Mouse (Mus musculus) neural tube, embryonic 15.5 days (tissue): ENCODE measurements around the gene Phkb. TPM values are rescaled to one million over a fixed set of nuclear protein-coding genes. Genes with fewer than 3 reads are reported as not detected.

Experiments used
- ATAC-seq: fragments of 200-750 bp; cut with Nextera tagmentation; 2 replicates; pipeline ENCODE4 v1.8.0; 2017; ENCODE audit warnings: mild to moderate bottlenecking, moderate TSS enrichment, moderate library complexity; ENCODE audit not compliant: low FRiP score
- H3K27ac ChIP-seq: fragments of 300-500 bp; sonication (generic); replicated peaks from 2 replicates; pipeline ENCODE4 v1.5.1; 2015; ENCODE audit warnings: mild to moderate bottlenecking, inconsistent platforms
- H3K27me3 ChIP-seq: fragments of 300-500 bp; sonication (generic); replicated peaks from 2 replicates; pipeline ENCODE4 v1.6.1; 2015; ENCODE audit warnings: inconsistent platforms
- H3K36me3 ChIP-seq: fragments of 300-500 bp; sonication (generic); 2 replicates; pipeline ENCODE4 v1.6.1; 2015; ENCODE audit warnings: inconsistent platforms
- H3K4me1 ChIP-seq: fragments of 300-500 bp; sonication (generic); 2 replicates; pipeline ENCODE4 v1.6.1; 2015; ENCODE audit warnings: inconsistent platforms
- H3K4me2 ChIP-seq: fragments of 300-500 bp; sonication (generic); 2 replicates; pipeline ENCODE4 v1.6.1; 2015; ENCODE audit warnings: inconsistent platforms, mild to moderate bottlenecking, moderate library complexity
- H3K4me3 ChIP-seq: fragments of 300-500 bp; sonication (generic); replicated peaks from 2 replicates; pipeline ENCODE4 v1.5.1; 2015; ENCODE audit warnings: mild to moderate bottlenecking, inconsistent platforms
- H3K9ac ChIP-seq: fragments of 300-500 bp; sonication (generic); replicated peaks from 2 replicates; pipeline ENCODE4 v1.6.1; 2015; ENCODE audit warnings: mild to moderate bottlenecking, inconsistent platforms
- H3K9me3 ChIP-seq: fragments of 300-500 bp; sonication (generic); replicated peaks from 2 replicates; pipeline ENCODE4 v1.6.1; 2016; ENCODE audit warnings: inconsistent platforms
- WGBS: fragments of 180-500 bp; shearing (Covaris S2); methylation state at CpG from one replicate; pipeline ENCODE4 v1.1.7; 2015; ENCODE audit warnings: mixed read lengths; 5-methylcytosine and 5-hydroxymethylcytosine counted together
- polyA plus RNA-seq: library from polyadenylated mRNA; unstranded; fragments of >200 nt; fragmentation: Nextera tagmentation; extraction: Ambion mirVana; gene quantifications from 2 replicates; pipeline ENCODE4 v1.2.1, GENCODE M21; 2015

Phkb gene
- polyA plus RNA-seq, 1 experiment from 2014 or later, result 40.3 TPM

- no peak overlapping the region for H3K27ac ChIP-seq
- H3K36me3 ChIP-seq, result no peaks in the 10 kb centered on the region
- ATAC-seq, result no peak
- 93% methylated on average over 4 of the region's 4 CpGs for WGBS
- H3K4me3 ChIP-seq, result no peak overlapping the region
- no peaks in the 10 kb centered on the region for H3K4me1 ChIP-seq
- H3K9me3 ChIP-seq, result no peaks in the 10 kb centered on the region
- no peak overlapping the region for H3K4me2 ChIP-seq
- H3K9ac ChIP-seq, result no peak overlapping the region
- H3K27me3 ChIP-seq, result no peaks in the 10 kb centered on the region
Observed at GRCm38 (mm10) chr8:85959880-85960279, 119.1 kb downstream of the Phkb start.

GRCm38 (mm10) chr8:85977588-85978077 is 136.9 kb downstream of the Phkb start:
- no peak for ATAC-seq
- no peak overlapping the region for H3K4me2 ChIP-seq
- 95% methylated on average over 4 of the region's 4 CpGs for whole genome bisulfite sequencing

GRCm38 (mm10) chr8:85992911-85993310 is 152.2 kb downstream of the Phkb start:
- H3K9ac ChIP-seq, result no peak overlapping the region
- no peaks in the 10 kb centered on the region for H3K27me3 ChIP-seq
- WGBS, result 91% methylated on average over 1 of the region's 1 CpGs
- no peaks in the 10 kb centered on the region for H3K9me3 ChIP-seq
- no peaks in the 10 kb centered on the region for H3K4me1 ChIP-seq
- H3K4me2 ChIP-seq, result no peak overlapping the region
- no peak overlapping the region for H3K4me3 ChIP-seq
- no peaks in the 10 kb centered on the region for H3K36me3 ChIP-seq
- no peak for ATAC-seq
- no peak overlapping the region for H3K27ac ChIP-seq

More at GRCm38 (mm10) chr8:85977588-85978077, 136.9 kb downstream of the Phkb start:
- Histone ChIP-seq H3K27ac (no peak overlapping the region), H3K4me1 (no peaks in the 10 kb centered on the region), H3K9me3 (no peaks in the 10 kb centered on the region), H3K27me3 (no peaks in the 10 kb centered on the region), H3K9ac (no peak overlapping the region), H3K36me3 (peaks cover 8% of the 10 kb centered on the region), H3K4me3 (no peak overlapping the region)

GRCm38 (mm10) chr8:85993661-85994060 is 152.9 kb downstream of the Phkb start:
- Histone ChIP-seq H3K4me3 (no peak overlapping the region), H3K27ac (no peak overlapping the region), H3K9me3 (no peaks in the 10 kb centered on the region), H3K27me3 (no peaks in the 10 kb centered on the region), H3K4me1 (no peaks in the 10 kb centered on the region), H3K4me2 (no peak overlapping the region), H3K9ac (no peak overlapping the region), H3K36me3 (no peaks in the 10 kb centered on the region)
- WGBS, result 100% methylated on average over 1 of the region's 1 CpGs
- ATAC-seq, result no peak

- H3K9me3 ChIP-seq, result no peaks in the 10 kb centered on the region
- no peak overlapping the region for H3K9ac ChIP-seq
- no peak overlapping the region for H3K4me2 ChIP-seq
- no peaks in the 10 kb centered on the region for H3K36me3 ChIP-seq
- WGBS, result 68% methylated on average over 1 of the region's 1 CpGs
- H3K27me3 ChIP-seq, result no peaks in the 10 kb centered on the region
- H3K4me3 ChIP-seq, result no peak overlapping the region
- no peak overlapping the region for H3K27ac ChIP-seq
- H3K4me1 ChIP-seq, result no peaks in the 10 kb centered on the region
- ATAC-seq, result no peak
Observed at GRCm38 (mm10) chr8:85995971-85996370, 155.2 kb downstream of the Phkb start.

GRCm38 (mm10) chr8:86006485-86006884 is 165.7 kb downstream of the Phkb start:
- ATAC-seq, result no peak
- H3K4me2 ChIP-seq, result no peak overlapping the region

GRCm38 (mm10) chr8:86016806-86017205 is 176.0 kb downstream of the Phkb start:
- H3K9ac ChIP-seq, result no peak overlapping the region
- no peaks in the 10 kb centered on the region for H3K27me3 ChIP-seq
- H3K9me3 ChIP-seq, result no peaks in the 10 kb centered on the region
- H3K4me2 ChIP-seq, result no peak overlapping the region
- no peaks in the 10 kb centered on the region for H3K4me1 ChIP-seq
- ATAC-seq, result no peak
- H3K27ac ChIP-seq, result no peak overlapping the region
- H3K4me3 ChIP-seq, result no peak overlapping the region
- H3K36me3 ChIP-seq, result 0 out of 2 replicates have a peak, but pooled peaks cover 2% of the 10 kb centered on the region
- 60% methylated on average over 2 of the region's 2 CpGs for WGBS

More at GRCm38 (mm10) chr8:86006485-86006884, 165.7 kb downstream of the Phkb start:
- Histone ChIP-seq H3K36me3 (no peaks in the 10 kb centered on the region), H3K9ac (no peak overlapping the region), H3K27me3 (no peaks in the 10 kb centered on the region), H3K4me1 (no peaks in the 10 kb centered on the region), H3K27ac (no peak overlapping the region), H3K9me3 (no peaks in the 10 kb centered on the region), H3K4me3 (no peak overlapping the region)

GRCm38 (mm10) chr8:86028646-86029312 is 188.0 kb downstream of the Phkb start:
- no peaks in the 10 kb centered on the region for H3K36me3 ChIP-seq
- ATAC-seq, result no peak
- H3K27me3 ChIP-seq, result no peaks in the 10 kb centered on the region
- H3K4me1 ChIP-seq, result no peaks in the 10 kb centered on the region
- no peaks in the 10 kb centered on the region for H3K9me3 ChIP-seq
- no peak overlapping the region for H3K27ac ChIP-seq
- WGBS, result 82% methylated on average over 6 of the region's 6 CpGs
- H3K4me2 ChIP-seq, result no peak overlapping the region
- no peak overlapping the region for H3K9ac ChIP-seq
- H3K4me3 ChIP-seq, result no peak overlapping the region

GRCm38 (mm10) chr8:86029451-86029850 is 188.7 kb downstream of the Phkb start:
- WGBS, result 93% methylated on average over 7 of the region's 7 CpGs
- Histone ChIP-seq H3K4me1 (no peaks in the 10 kb centered on the region), H3K4me3 (no peak overlapping the region), H3K27me3 (no peaks in the 10 kb centered on the region), H3K9me3 (no peaks in the 10 kb centered on the region), H3K9ac (no peak overlapping the region), H3K36me3 (no peaks in the 10 kb centered on the region), H3K4me2 (no peak overlapping the region), H3K27ac (no peak overlapping the region)
- no peak for ATAC-seq

GRCm38 (mm10) chr8:86034662-86035365 is 194.1 kb downstream of the Phkb start:
- H3K36me3 ChIP-seq, result no peaks in the 10 kb centered on the region
- no peaks in the 10 kb centered on the region for H3K27me3 ChIP-seq
- H3K4me2 ChIP-seq, result no peak overlapping the region
- no peaks in the 10 kb centered on the region for H3K4me1 ChIP-seq
- no peak overlapping the region for H3K4me3 ChIP-seq
- no peak overlapping the region for H3K9ac ChIP-seq
- WGBS, result 93% methylated on average over 6 of the region's 6 CpGs
- no peak overlapping the region for H3K27ac ChIP-seq
- no peak for ATAC-seq
- H3K9me3 ChIP-seq, result no peaks in the 10 kb centered on the region

- Histone ChIP-seq H3K4me1 (no peaks in the 10 kb centered on the region), H3K27me3 (no peaks in the 10 kb centered on the region), H3K4me3 (no peak overlapping the region), H3K27ac (no peak overlapping the region), H3K9me3 (no peaks in the 10 kb centered on the region), H3K4me2 (no peak overlapping the region), H3K36me3 (no peaks in the 10 kb centered on the region), H3K9ac (no peak overlapping the region)
- ATAC-seq, result no peak
- 90% methylated on average over 4 of the region's 4 CpGs for WGBS
Observed at GRCm38 (mm10) chr8:86035371-86035770, 194.6 kb downstream of the Phkb start.

GRCm38 (mm10) chr8:86038462-86038861 is 197.7 kb downstream of the Phkb start:
- H3K27me3 ChIP-seq, result no peaks in the 10 kb centered on the region
- H3K4me2 ChIP-seq, result no peak overlapping the region
- H3K4me1 ChIP-seq, result no peaks in the 10 kb centered on the region
- 94% methylated on average over 3 of the region's 3 CpGs for WGBS
- no peak overlapping the region for H3K4me3 ChIP-seq
- no peak overlapping the region for H3K27ac ChIP-seq
- no peak for ATAC-seq
- H3K36me3 ChIP-seq, result no peaks in the 10 kb centered on the region
- no peaks in the 10 kb centered on the region for H3K9me3 ChIP-seq
- H3K9ac ChIP-seq, result no peak overlapping the region
